Mouse (Mus musculus) heart, adult 2 months (tissue): ENCODE results near the gene Ttc33.

Experiments
- CTCF ChIP-seq: fragments of 200-600 bp; IDR thresholded peaks from 2 replicates; pipeline ENCODE4 v1.8.1; 2022; ENCODE audit warnings: antibody characterized with exemption, mild to moderate bottlenecking, moderate library complexity
- POLR2A ChIP-seq: fragments of 200-500 bp; IDR thresholded peaks from 2 replicates; pipeline ENCODE4 v1.6.1; 2011; ENCODE audit warnings: mild to moderate bottlenecking, low read depth, low read length, control low read depth; ENCODE audit not compliant: insufficient read depth

DNA sequence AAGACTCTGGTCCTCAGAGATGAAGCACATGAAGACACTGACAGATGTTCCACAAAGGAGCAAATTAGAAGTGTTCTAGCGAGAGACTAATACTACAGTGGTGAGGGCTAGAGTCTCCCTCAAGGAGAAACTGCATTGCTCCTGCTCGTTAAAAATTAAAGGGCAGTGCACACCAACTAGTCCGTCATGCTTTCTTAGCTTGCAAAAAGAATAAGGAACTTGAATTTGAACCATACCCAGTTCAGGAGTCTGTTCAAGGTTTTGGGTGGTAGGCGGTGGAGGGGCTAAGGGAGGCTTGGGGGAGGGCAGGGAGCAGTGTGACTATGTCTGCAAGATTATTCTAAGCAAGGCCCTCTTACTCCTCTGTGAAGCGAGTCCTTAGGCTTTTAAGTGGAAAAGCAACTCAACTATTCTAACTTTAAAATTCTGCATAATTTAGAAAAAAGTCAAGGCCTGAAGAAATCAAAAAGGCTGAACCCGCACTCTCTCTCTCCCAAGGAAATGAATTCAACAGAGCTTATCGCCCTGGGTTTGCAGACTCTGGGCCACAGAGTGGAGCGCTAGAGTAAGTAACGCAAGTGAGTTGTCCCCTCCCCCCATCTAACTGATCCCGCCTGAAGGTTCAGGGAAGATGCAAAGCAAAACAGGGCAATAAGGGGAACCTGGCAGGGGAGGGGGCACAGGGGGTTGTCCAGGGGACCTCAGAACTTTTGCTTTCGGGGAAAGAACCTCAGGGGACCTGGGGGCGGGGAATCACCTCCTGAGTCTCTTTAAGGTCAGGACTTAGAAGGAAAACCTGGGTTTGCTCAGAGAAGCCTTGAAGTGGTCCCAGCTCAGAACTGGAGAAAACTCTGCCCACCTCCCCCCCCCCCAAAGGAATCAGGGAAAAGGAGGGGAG lies 56.2 kb downstream of the Ttc33 start:
- peak; percentile 58 for TF ChIP-seq CTCF
- TF ChIP-seq POLR2A: no peak
